Mouse (Mus musculus) thymus, postnatal 10 days (tissue): ENCODE measurements at regions not wholly inside any gene's neighbourhood (a gene's known extent, or its start where the extent isn't known, plus 50 kb on each side); places are given as distances from the start of the nearest gene placed in this dataset.

Experiments
- DNase-seq, 2 experiments: peaks; one replicate each; pipeline ENCODE4 v3.0.0; 2021; ENCODE audit warnings: low spot score in 2 of 2

DNA sequence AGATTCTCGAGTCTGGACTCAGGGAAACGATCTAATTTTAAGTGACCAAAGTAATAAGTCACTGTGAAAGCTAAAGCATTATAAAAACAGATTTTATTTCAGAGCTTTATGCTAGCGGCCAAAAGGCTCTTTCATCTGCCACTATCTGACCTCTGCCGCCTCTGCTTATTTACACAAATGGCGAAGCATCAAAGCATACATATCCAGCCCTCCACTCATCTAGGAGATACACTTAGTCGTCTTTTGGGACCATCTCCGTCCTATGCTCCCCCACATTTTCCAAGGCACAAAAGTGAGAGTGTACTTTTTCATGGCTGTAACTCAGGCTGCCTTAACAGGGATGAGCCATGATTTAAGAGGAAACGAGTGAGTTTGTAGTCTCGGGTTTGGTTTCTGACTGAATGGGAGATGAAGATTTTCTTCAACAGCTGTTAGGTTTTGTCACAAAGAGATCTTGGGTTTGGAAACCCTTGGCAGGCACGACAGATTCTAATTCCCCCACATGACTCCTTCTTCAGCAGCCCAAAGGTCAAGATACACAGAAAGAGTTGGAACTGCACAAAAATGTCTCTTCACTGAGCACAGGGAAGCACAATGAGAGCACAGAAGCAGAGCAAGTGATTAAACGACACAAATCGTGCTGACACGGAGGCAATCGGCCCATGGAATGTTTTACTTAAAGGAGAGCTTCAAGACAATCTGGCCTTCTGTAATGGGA, 96.7 kb upstream of the Actbl2 start:
- DNase-seq, result no peak

DNA sequence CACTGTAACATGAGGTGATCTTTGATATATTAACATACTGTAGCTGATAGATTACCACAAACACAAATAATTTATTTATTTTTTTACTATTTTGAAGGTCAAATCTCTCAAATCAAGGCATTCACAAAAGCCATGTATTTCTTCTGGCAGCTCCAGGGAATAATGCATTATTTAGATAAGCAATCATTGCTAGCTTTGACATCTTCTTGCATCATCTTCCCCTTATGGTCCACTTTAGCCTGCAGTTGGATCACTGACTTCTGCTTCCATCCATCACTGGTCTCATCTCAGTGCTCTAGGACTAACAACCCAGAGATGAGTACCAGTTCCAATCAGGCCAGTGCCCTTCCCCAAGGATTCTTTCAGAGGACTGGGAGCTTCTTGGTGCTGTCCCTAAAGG, 95.3 kb upstream of the Actbl2 start:
- no peak for DNase-seq

DNA sequence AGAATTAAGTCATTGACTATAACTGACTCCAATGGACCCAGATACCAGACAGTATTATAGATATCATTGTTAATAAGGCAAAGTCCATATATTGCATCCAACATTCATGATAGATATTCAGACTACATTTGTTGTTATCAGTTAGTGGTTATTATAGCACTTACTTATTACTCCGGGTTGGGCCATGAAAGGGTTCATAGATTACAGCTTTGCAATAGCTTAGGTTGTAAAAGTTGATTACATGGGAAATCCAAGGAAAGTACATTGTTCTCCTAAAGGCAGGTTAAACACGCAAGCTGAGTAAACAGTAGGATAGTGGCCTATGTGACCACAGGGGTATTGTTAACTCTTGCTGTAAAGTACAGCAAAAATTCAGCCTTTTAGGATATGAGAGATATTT, 89.3 kb upstream of the Actbl2 start:
- no peak for DNase-seq

DNA sequence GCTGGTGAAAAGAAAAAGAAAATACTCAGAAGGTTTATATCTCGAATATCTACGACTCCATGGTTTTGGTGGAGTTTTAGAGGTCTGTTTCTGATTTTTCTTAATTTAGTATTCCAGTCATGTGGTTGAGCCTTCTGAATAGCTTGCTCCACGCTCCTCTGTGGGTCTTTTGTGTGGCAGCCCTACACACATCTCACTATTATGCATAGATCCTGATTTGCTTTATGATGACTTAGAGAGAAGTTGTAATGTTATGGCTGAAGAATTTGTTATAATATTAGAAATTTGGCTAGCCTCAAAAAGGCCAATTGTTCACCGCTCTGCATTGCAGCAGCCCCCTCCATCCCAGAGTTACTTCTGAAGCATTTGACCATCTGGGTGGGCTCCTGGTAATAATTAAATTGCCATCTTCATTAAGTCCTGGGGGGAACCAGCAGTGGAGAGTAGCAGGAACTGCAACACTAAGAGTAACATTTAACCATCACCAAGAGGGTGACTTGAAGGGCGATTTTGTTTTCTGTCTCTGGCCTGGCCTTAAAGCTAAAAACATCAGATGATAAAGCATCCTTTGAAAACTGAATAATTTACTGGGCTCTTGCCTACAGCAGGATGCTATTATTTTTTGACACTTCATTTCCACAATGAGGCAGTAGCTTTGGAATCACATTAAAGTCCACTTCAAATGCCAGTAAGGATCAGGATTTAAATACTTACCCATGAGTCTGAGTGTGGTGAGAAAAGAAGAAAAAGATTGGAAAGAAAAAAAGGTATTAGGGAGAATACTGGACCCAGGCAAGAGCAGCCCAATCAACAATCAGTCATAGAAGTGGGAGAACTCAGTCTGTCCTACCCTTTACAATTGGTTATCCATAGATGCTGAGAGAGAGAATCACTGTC, 84.3 kb upstream of the Actbl2 start:
- DNase-seq, result no peak

DNA sequence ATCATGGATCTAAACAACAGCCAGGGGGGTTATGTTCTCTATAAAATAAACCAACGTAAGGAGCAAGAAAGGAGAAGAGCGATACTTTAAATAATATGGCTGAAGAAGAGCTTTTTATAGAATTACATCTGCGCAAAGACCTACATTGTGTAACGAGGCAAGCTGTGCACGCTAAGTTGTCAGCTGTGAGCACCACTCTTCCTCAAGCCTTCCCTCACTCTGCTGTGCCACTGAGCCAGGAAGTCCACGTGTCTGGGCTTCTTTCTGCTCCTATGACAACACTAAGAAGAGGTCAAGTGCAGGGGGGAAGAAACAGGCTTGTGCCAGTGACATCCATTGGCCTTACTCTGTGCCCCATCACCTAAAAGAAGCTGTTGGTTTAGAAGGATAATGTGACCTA, 75.6 kb upstream of the Actbl2 start:
- no peak for DNase-seq

DNA sequence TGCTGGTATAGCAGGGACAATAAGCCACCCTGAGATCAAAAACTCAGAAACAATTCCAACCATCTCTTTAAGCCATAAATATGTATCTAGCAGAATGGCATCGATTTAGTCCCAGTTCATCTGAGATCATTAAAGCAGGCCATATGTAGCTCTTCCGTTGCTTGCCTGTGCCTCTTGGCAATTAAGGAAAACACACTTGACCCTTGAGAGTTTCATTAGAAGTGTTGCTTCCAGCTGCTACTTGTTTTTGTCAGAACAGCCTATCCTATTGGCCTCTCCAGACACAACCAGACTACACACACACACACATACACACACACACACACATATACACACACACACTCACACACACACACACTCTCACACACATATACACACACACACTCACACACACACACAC, 71.5 kb upstream of the Actbl2 start:
- DNase-seq, result no peak

DNA sequence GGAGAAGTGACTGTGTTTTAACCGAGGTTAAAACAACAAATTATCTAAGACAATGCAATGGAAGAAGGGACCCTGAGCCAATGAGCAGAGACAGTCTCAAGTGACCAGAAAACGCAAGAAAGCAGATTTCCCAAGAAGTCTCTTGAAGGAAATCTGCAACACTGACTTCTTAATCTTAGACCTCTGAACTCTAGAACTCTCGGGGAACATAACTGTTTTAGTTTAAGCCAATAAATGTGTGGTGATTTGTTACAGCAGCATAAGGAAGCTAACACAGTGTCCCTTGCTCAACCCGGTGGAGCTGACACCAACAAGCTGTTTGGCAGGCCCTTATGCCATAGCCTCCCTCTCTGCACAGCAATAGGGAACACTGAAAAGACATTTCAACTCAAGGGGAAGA, 69.0 kb upstream of the Actbl2 start:
- DNase-seq, result no peak

DNA sequence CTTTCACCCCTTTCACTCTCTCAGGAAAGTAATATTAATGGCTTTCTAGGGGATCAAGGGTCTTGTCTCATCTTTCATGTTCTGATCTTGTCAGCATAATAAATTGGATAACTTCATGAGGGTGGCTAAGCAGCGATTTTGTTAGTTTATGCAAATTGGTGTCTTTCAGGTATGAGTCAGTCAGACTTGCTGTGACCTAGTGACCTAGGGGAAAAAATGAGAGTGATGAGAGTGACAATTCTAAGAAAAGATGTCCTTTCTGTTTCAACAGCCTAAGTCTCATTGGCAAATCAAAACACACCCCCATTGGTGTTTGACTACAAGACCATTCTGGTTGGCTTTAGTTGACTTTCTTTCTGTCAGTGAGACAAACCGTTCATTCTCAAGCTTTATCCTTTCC, 68.0 kb upstream of the Actbl2 start:
- no peak for DNase-seq

DNA sequence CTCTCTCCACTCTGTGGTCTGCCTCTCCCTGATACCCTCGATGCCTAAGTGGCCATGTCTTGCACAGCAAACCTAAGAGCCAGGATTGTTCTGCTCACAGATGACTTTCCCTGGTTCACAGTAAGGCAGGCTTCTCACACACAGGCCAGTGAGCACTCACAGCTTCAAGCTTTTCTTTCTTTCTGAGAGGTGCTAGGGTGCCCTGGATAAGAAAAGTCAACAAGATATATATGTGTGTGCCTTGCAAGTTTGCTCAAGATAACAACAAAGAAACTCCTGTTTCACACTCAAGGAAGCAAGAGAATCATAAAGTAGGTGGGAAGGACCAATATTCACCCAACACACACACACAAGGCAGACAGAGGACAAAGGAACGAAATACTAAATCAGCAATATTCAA, 60.9 kb upstream of the Actbl2 start:
- DNase-seq, result no peak

DNA sequence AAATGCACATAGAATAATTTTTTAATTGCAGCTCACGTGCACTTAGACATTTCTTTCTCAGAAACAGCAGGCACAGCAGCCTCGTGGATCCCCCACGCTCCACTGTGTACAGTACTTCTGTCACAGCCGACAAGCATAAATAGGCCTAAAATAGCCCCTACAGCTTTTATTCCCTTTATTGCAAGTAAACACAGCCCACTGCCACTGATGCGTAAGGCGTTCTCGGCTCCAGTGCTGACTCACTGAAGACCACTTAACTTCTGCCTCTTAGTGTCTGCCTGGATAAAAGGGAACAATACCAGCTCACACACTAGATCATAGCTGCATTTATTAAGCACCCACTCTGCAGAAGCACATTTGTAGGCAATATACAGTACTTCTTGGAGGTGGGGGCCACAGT, 60.5 kb upstream of the Actbl2 start:
- DNase-seq, result no peak

DNA sequence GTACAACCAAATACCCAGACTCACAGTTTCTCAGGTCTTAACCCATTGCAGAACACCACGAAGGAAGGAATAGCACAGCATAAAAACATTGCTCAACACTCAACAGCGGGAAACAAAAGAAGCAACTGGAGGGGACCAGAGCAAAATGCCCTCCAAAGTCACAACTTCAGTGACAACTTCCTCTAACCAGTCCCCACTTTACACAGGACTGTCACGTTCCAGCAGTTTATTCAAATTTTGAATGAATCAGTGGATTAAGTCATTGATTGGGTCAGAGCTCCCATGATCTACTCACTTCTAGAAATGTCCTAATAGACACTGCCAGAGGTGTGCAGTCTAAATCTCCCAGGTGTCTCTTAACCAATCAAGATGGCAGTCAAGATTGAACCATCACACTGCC, 53.3 kb upstream of the Actbl2 start:
- DNase-seq, result no peak

DNA sequence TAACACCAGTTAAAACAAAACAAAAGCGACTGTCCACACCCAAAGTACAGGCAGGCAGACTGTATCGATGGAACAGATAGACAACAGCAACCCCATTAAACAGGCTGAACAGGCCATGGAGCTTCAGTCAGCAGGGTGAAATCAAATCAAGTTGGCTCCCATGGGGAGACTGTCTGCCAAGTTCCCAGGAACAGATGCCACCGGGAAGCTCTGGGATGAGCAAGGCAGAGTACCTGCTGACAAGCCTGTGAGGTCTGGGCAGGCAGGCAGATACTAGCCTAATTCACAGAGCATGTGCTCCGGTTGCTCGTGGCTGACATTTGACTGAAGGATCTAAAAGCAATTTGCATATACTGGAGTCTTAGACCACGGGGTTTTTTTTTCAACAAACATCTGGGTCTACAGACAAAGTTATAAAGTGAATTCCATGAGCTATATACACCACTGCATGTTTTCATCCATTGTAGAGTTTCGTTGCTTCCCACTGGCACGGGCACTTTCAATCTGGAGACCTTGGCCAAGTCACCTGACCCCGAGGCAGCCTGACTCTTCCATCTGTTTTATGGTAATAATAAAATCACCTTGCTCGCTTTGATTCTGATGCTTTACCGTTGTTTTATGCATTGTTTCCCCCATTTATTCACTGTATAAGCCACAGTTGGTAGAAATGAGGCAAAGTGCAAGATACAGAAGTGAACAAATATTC, 50.1 kb upstream of the Actbl2 start:
- DNase-seq, result no peak
